Mouse (Mus musculus): ENCODE data around the gene Apmap.

DNA sequence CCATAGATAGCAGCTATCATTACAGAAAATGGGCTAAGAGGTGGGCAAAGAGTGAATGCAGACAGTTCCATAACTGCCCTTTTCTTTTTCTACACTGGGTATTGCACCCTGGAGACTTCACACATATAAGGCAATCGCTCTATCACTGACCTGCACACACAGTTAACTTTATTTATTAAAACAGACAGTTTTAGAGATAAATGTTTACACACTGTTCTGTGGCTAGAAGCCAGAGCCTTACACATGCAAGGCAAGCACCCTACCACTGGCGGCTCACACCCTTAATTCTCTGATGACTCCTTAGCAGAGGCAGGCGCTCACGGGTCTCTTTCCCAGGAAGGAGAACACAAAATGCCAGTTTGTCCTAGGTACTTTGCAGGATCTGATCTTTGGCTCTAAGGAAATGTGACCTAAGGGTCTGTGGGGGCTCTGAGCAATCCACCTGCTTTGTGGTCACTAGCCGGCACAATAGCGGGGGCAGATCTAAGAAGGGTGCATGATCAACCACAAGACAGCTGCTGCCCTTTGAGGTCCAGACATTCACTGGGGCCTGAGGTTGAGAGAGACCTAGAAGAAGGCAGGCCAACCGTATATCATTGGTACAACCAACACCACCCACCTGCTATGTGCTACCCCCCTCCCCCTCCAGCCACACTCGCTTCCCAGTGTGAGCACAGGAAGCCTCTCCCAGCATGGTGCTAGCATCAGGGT lies 38.2 kb upstream of the Apmap start:
- TF ChIP-seq CTCF (conservative IDR thresholded peaks at IDR 0.05; ENCODE audit: low read length): no peak
- TF ChIP-seq POU5F1 (IDR thresholded peaks at IDR 0.05; ENCODE audit: borderline replicate concordance, low read length): no peak
- TF ChIP-seq NANOG (IDR thresholded peaks at IDR 0.05; ENCODE audit: borderline replicate concordance, low read length): no peak
